Mouse (Mus musculus): Measurements from ENCODE around the gene Vps18. TPM values are rescaled to one million over a fixed set of nuclear protein-coding genes. Genes with fewer than 3 reads are reported as not detected.
A peak's percentile ranks its signal among the peaks of the same experiment; 100 is the strongest.

Gene Vps18
- total RNA-seq, 2 experiments from 2014 or later, result 31.7 to 34.3 TPM

DNA sequence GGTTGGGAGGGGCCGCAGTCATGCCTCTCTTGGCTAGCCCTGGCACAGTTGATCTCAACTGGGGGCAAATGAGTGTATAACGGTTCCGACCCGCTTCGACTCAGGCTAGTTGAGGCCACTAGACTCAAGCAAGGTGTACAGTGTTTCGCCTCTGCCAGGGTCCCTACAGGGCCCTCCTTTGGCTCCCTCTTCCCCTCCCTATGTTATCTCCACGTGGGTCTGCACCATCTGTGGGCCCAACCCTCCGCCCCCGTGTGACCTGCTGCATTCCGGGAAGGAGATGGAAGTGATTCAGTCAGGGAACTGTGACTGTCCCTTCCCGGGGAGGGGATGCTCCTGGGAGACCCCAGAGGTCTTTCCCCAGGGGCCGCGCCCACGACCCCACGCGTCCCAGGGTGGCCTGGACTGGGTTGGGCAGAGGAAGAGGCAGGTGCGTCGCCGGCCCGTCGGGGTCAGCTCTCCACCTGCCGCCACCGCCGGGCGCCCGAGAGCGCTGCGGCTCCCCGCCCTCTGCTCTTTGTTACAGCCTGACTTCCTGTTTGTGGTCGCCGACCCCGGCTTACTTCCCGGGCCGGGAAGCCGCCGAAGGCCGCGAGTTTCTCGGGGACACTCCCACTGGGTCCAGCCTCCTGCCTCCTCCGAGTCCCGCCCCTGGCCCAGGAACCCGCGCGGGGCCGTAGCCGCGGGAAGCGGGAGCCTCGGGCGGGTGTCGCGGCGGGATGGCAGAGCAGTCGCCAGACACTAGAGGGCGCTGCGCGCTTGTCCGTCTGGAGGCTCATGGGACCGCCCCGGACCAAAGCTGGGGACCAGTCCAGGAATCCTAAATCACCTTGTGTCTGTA is 49.1 kb downstream of the Vps18 start:
- DNase-seq (ENCODE audit: low spot score in 2 of 2), result peak; percentile 92 to 94

DNA sequence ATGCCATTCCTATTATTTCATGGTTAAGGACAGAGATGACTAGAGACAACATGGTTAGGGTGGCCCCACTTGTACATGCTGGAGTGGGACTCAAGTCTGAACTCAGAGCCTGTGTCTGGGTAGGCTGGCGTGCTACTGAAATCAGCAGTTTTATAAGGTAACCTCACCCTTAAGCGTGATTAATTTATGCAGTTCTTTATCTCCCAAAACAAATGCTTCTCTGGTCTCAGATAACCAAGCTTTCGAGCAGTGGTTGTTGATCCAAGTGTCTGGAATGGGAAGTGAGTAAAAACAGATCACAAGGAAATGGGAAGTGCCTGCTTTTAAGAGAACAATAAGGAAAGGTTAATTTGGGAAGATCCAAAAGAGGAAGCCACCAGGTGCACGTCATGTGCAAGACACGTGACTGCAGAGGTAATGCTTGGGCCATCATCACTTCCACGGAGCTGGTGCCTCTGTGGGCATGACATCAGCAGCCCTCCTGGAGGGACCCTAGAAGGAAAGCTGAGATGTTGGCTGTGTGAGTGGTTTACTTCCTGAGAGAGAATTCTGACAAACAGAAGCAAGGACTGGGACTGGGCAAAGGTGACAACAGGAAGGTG is 56.1 kb downstream of the Vps18 start:
- DNase-seq (ENCODE audit: low spot score in 2 of 2), result no peak

Other genes with a start within 250 kb of the Vps18 start
- 1 to 10 TPM; 2.2 to 3.2 TPM for gene Knl1, start 241.6 kb upstream of the Vps18 start, total RNA-seq (2021)
- gene Rad51, start 175.9 kb upstream of the Vps18 start, total RNA-seq (2021), result 1 to 10 TPM; 3.7 to 4.2 TPM
- 10 to 100 TPM; 43.0 to 51.9 TPM for gene Rmdn3, start 131.7 kb upstream of the Vps18 start, total RNA-seq (2021)
- under 1 TPM in 1 of 2 experiments, not detected in 1; 0.62 TPM for gene Gchfr, start 121.0 kb upstream of the Vps18 start, total RNA-seq (2021)
- gene Gm14137, start 114.2 kb upstream of the Vps18 start, total RNA-seq (2021), result under 1 TPM in 1 of 2 experiments, not detected in 1; 0.13 TPM
- 10 to 100 TPM; 38.4 to 46.9 TPM for gene Zfyve19, start 80.1 kb upstream of the Vps18 start, total RNA-seq (2021)
- 10 to 100 TPM; 19.0 to 22.6 TPM for gene Dnajc17, start 79.9 kb upstream of the Vps18 start, total RNA-seq (2021)
- not detected for gene Ppp1r14d, start 58.8 kb upstream of the Vps18 start, total RNA-seq (2021)
- under 1 TPM; 0.27 to 0.59 TPM for gene Spint1, start 51.4 kb upstream of the Vps18 start, total RNA-seq (2021)
- 10 to 100 TPM; 12.4 to 15.6 TPM for gene Rhov, start 17.5 kb upstream of the Vps18 start, total RNA-seq (2021)
- gene Dll4, start 37.0 kb downstream of the Vps18 start, total RNA-seq (2021), result 1 to 10 TPM; 7.4 to 7.6 TPM
- gene Chac1, start 62.5 kb downstream of the Vps18 start, total RNA-seq (2021), result 1 to 10 TPM; 7.6 to 7.8 TPM
- gene Ino80, start 188.9 kb downstream of the Vps18 start, total RNA-seq (2021), result 10 to 100 TPM; 19.6 to 20.2 TPM

Data from layer of hippocampus, postnatal 10 days (tissue).